Mouse (Mus musculus): Measurements from ENCODE around the gene Rph3al.
A peak's percentile ranks its signal among the peaks of the same experiment; 100 is the strongest.

The Rph3al gene

GRCm38 (mm10) chr11:75862466-75862865 is 75.8 kb downstream of the Rph3al start:
- DNase-seq (ENCODE audit: low spot score in 2 of 2) = no peak

GRCm38 (mm10) chr11:75861653-75862052 is 76.6 kb downstream of the Rph3al start:
- no peak for DNase-seq (ENCODE audit: low spot score in 2 of 2)

- no peak for DNase-seq (ENCODE audit: low spot score in 2 of 2)
Observed at GRCm38 (mm10) chr11:75861213-75861612, 77.0 kb downstream of the Rph3al start.

- DNase-seq (ENCODE audit: low spot score in 2 of 2) = no peak
Observed at GRCm38 (mm10) chr11:75859460-75859859, 78.8 kb downstream of the Rph3al start.

- no peak for DNase-seq (ENCODE audit: low spot score in 2 of 2)
Observed at GRCm38 (mm10) chr11:75858975-75859374, 79.3 kb downstream of the Rph3al start.

GRCm38 (mm10) chr11:75857781-75858180 is 80.4 kb downstream of the Rph3al start:
- no peak for DNase-seq (ENCODE audit: low spot score in 2 of 2)

- no peak for DNase-seq (ENCODE audit: low spot score in 2 of 2)
Observed at GRCm38 (mm10) chr11:75854327-75854726, 83.9 kb downstream of the Rph3al start.

- no peak for DNase-seq (ENCODE audit: low spot score in 2 of 2)
Observed at GRCm38 (mm10) chr11:75853067-75853636, 85.1 kb downstream of the Rph3al start.

GRCm38 (mm10) chr11:75852485-75852884 is 85.7 kb downstream of the Rph3al start:
- DNase-seq (ENCODE audit: low spot score in 2 of 2) = peak in 1 of 2 experiments; percentile 35

- no peak for DNase-seq (ENCODE audit: low spot score in 2 of 2)
Observed at GRCm38 (mm10) chr11:75849552-75849951, 88.7 kb downstream of the Rph3al start.

GRCm38 (mm10) chr11:75846589-75846988 is 91.6 kb downstream of the Rph3al start:
- no peak for DNase-seq (ENCODE audit: low spot score in 2 of 2)

- DNase-seq (ENCODE audit: low spot score in 2 of 2) = no peak
Observed at GRCm38 (mm10) chr11:75845675-75846074, 92.6 kb downstream of the Rph3al start.

- no peak for DNase-seq (ENCODE audit: low spot score in 2 of 2)
Observed at GRCm38 (mm10) chr11:75842904-75843619, 95.2 kb downstream of the Rph3al start.

- no peak for DNase-seq (ENCODE audit: low spot score in 2 of 2)
Observed at GRCm38 (mm10) chr11:75841503-75841902, 96.7 kb downstream of the Rph3al start.

- no peak for DNase-seq (ENCODE audit: low spot score in 2 of 2)
Observed at GRCm38 (mm10) chr11:75839536-75840430, 98.4 kb downstream of the Rph3al start.

GRCm38 (mm10) chr11:75838861-75839426 is 99.3 kb downstream of the Rph3al start:
- DNase-seq (ENCODE audit: low spot score in 2 of 2) = no peak

- no peak for DNase-seq (ENCODE audit: low spot score in 2 of 2)
Observed at GRCm38 (mm10) chr11:75836240-75836610, 102.0 kb downstream of the Rph3al start.

- DNase-seq (ENCODE audit: low spot score in 2 of 2) = no peak
Observed at GRCm38 (mm10) chr11:75835587-75836239, 102.5 kb downstream of the Rph3al start.

- DNase-seq (ENCODE audit: low spot score in 2 of 2) = no peak
Observed at GRCm38 (mm10) chr11:75833081-75833480, 105.1 kb downstream of the Rph3al start.

- DNase-seq (ENCODE audit: low spot score in 2 of 2) = no peak
Observed at GRCm38 (mm10) chr11:75830386-75830785, 107.8 kb downstream of the Rph3al start.

- no peak for DNase-seq (ENCODE audit: low spot score in 2 of 2)
Observed at GRCm38 (mm10) chr11:75827414-75827813, 110.8 kb downstream of the Rph3al start.

- no peak for DNase-seq (ENCODE audit: low spot score in 2 of 2)
Observed at GRCm38 (mm10) chr11:75823506-75823905, 114.7 kb downstream of the Rph3al start.
